Mouse (Mus musculus): ENCODE data around the gene 1700125H20Rik. TPM values are rescaled to one million over a fixed set of nuclear protein-coding genes. Genes with fewer than 3 reads are reported as not detected.
A peak's percentile ranks its signal among the peaks of the same experiment; 100 is the strongest.

1700125H20Rik gene
- total RNA-seq, 2 experiments from 2014 or later: 0.71 TPM; not detected in 1

GRCm38 (mm10) chr11:85184082-85184481 is 13.9 kb downstream of the 1700125H20Rik start:
- DNase-seq: peak; percentile 49

GRCm38 (mm10) chr11:85184839-85185238 is 14.6 kb downstream of the 1700125H20Rik start:
- DNase-seq: no peak

DNA sequence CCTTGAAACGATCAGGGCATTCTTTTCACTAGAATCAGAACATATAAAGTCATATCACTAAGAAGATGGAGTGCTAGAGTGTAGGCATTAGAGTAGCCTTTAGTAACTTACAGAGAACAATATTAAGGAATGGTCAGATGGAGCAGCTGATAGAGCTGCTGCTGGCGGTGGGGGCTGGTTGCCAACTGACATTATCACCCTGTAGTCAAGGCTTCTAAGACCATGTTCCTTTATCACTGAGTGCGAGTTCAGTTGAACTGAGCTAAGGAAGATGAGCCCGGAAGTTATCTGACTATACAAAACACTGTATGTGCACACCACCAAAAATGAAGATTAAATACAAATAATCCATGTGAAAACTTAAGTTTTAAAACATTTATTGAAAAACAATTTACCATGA is 18.9 kb downstream of the 1700125H20Rik start:
- no peak for DNase-seq

DNA sequence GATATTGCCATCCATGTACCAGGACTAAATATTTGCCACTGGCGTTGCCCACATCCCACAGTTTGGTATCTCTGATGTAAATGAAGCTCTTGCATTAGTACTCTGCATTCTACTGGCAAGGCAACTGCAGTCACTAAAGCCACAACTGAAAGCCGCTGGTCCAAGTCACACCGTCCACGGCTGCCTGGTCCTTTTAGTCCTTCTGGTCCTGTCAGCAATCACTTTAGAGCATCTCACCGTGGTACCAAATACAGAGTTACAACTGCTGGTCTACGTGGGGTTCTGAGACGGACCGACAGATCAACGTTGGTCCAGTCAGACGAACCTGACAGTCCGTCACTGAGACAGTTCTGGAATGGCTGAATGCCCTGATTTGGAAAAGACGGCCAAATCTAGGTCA is 20.5 kb downstream of the 1700125H20Rik start:
- DNase-seq: no peak

DNA sequence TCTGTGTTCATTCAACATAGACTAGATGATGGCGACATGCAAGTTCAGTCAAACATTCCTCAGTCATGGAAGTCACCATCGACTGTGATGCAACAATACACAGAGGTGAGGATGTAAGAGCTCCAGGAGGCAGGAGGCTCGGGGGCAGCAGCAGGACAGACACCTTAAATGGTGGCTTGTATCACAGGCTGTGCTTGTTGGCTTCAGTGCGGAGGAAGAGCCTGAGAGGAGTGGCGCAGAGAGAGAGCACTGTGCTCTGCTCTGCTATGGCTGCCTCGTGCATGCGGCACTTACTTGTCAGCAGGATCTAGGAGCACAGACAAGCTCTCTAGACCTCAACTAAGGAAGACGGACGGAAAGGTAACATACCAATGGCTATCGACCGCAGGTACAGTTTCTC is 24.0 kb downstream of the 1700125H20Rik start:
- no peak for DNase-seq

DNA sequence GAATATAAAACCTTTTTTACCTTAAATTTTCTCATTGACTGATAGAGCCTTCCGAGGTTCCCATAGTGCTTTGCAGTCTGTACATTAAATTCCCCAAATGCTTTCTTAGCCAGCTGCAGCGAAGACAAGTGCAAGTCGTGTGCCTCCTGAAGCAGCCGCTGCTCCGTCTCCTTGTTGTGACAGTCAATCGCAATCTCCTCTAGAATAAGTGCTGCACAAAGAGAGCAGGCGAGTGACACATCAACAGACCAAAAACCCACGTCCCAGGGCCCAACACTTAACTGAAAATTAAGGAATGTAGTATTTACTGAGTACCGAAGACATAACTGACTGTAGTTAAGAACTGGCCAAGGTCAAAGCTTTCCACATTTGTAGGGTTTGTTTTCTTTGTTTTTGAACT is 25.8 kb downstream of the 1700125H20Rik start:
- no peak for DNase-seq

DNA sequence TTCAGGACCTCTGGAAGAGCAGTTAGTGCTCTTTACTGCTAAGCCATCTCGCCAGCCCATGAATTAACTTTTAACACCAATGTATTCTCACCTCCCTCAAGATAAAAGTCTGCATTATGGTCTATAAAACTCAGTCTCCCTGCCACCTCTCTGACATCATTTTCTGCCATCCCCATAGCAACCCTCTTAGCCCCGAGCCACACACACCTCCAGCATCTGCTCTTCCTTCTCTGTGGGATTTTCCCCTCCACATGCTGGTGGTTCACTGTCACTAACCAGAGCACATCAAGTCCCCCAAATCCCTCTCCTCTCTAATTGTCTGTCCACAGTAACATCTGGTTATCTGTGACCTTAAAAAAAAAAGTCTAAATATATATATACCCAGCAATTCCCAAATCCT is 28.7 kb downstream of the 1700125H20Rik start:
- DNase-seq: no peak

- DNase-seq: no peak
Measured at GRCm38 (mm10) chr11:85206231-85206630, 36.0 kb downstream of the 1700125H20Rik start.

DNA sequence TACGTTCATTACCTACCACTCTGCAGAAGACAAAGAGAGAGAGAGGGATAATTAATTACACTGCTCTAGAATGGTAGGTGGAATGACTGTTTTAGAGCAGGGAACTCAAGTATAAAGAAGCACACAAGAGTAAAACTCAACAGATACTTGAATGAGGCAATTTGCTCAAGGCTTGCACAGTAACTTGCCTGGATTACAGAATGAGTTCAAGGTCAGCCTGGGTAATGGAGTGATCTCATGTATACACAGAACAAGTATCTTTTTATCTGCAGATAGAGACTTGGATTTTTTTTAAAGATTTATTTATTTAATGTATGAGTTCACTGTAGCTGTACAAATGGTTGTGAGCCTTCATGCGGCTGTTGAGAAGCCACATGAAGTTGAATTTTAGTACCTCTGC is 40.9 kb downstream of the 1700125H20Rik start:
- DNase-seq: no peak

- DNase-seq: no peak
Measured at GRCm38 (mm10) chr11:85213215-85213614, 43.0 kb downstream of the 1700125H20Rik start.

GRCm38 (mm10) chr11:85214679-85215078 is 44.5 kb downstream of the 1700125H20Rik start:
- no peak for DNase-seq

GRCm38 (mm10) chr11:85219014-85219413 is 48.8 kb downstream of the 1700125H20Rik start:
- no peak for DNase-seq

- no peak for DNase-seq
Measured at GRCm38 (mm10) chr11:85222561-85222960, 52.4 kb downstream of the 1700125H20Rik start.

- no peak for DNase-seq
Measured at GRCm38 (mm10) chr11:85223248-85223647, 53.0 kb downstream of the 1700125H20Rik start.

Other genes starting within 250 kb of the 1700125H20Rik start
- gene Car4, start 212.6 kb upstream of the 1700125H20Rik start, total RNA-seq (2021): 10 to 100 TPM; 21.1 to 21.5 TPM
- 10 to 100 TPM; 21.8 to 21.9 TPM for gene Usp32, start 30.2 kb upstream of the 1700125H20Rik start, total RNA-seq (2021)
- 10 to 100 TPM; 39.2 to 40.0 TPM for gene Appbp2, start 64.7 kb downstream of the 1700125H20Rik start, total RNA-seq (2021)
- gene Ppm1d, start 140.8 kb downstream of the 1700125H20Rik start, total RNA-seq (2021): 10 to 100 TPM; 16.2 to 16.8 TPM
- gene Bcas3, start 182.8 kb downstream of the 1700125H20Rik start, total RNA-seq (2021): 10 to 100 TPM; 24.4 to 24.7 TPM